Mouse (Mus musculus) bone marrow macrophage, adult 2 months (primary cell): ENCODE measurements around the gene Cpe.

Experiments used
- CTCF ChIP-seq: IDR thresholded peaks from 2 replicates; pipeline ENCODE4 v1.5.1; 2012; ENCODE audit warnings: low read depth, mild to moderate bottlenecking, low read length, moderate library complexity
- POLR2A ChIP-seq: IDR thresholded peaks from 2 replicates; pipeline ENCODE4 v1.6.1; 2012; ENCODE audit warnings: mild to moderate bottlenecking, low read depth, low read length, borderline replicate concordance

- TF ChIP-seq CTCF = no peak
- TF ChIP-seq POLR2A = no peak
Measured at GRCm38 (mm10) chr8:64674951-64675585, 17.8 kb downstream of the Cpe start.
